Mouse (Mus musculus) gastrocnemius, postnatal 10 days (tissue): ENCODE measurements around the gene Rplp2. TPM values are rescaled to one million over a fixed set of nuclear protein-coding genes. Genes with fewer than 3 reads are reported as not detected.
"Not testable (repeated sequence)": the region's sequence is repeated elsewhere in the genome, so short reads cannot be mapped to it uniquely, and the experiment has no call there.

Experiments
- DNase-seq: peaks from one replicate; pipeline ENCODE4 v3.0.0; 2021; ENCODE audit warnings: mixed read lengths
- long read RNA-seq, 2 experiments: library from polyadenylated mRNA; stranded (forward); transcript quantifications; one replicate each; pipeline ENCODE4 v2.0.0; 2021
- total RNA-seq, 2 experiments: library from RNA; stranded (reverse); gene quantifications; 2 replicates each; pipeline ENCODE4 v1.2.3; 2021

Rplp2 gene
- total RNA-seq: 1,000 to 10,000 TPM in 1 of 2 experiments, 100 to 1,000 TPM in 1; 886 to 1,008 TPM
- long read RNA-seq, experiment 1, transcript Rplp2-202 (4 exons, 449 nt): minor isoform, 6 of 148 reads
- long read RNA-seq, experiment 1, transcript Rplp2-201 (5 exons, 964 nt): major isoform, 133 of 148 reads
- long read RNA-seq, experiment 1, partial matches to known transcripts: 1 of 148 reads
- long read RNA-seq, experiment 1, other reads (novel, unspliced or antisense): 7 of 148 reads
- long read RNA-seq, experiment 2, transcript Rplp2-201 (5 exons, 964 nt): major isoform, 90 of 101 reads
- long read RNA-seq, experiment 2, partial matches to known transcripts: 2 of 101 reads
- long read RNA-seq, experiment 2, other reads (novel, unspliced or antisense): 7 of 101 reads

DNA sequence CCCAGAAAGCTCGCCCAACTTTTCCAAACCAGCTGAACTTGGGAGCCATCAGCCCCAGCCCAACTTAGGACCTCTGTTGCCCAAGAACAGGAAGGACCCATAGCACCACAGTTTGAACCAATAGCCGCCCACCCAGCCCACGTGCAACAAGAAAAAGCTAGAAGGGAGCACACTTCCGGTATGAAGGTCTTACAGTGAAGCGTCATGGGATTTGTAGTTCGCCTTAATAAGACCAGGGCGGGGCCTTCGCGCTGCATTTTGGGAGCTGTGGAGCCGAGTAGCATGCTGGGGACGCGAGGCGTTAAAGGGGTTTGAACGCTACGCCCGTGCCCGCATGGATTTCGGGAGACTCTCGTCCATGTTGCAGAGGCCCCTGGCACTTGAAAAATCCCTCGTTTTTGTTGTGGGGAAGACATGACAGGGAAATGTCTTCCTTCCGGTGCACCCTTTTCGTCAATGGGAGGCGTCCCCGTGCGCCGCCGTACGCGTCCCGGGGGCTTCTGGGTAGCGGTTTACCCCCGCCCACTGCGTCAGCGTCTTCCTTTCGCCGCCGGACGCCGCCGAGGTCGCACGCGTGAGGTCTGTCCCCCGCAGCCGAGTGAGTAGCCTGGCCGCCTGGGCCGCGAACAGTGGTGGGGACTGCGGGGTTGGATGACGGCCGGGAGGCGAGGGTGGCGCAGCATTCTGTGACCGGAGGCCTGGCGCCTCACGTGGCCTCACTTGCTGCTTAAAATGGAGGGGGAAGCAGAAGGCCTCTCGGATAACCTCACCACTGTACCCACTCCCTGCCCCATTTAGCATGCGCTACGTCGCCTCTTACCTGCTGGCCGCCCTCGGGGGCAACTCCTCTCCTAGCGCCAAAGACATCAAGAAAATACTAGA, at the start of gene Rplp2:
Gene Rplp2, plus strand, starts transcription at position 261 of the 882 bp plus-strand sequence.
- DNase-seq: peak; percentile 93

DNA sequence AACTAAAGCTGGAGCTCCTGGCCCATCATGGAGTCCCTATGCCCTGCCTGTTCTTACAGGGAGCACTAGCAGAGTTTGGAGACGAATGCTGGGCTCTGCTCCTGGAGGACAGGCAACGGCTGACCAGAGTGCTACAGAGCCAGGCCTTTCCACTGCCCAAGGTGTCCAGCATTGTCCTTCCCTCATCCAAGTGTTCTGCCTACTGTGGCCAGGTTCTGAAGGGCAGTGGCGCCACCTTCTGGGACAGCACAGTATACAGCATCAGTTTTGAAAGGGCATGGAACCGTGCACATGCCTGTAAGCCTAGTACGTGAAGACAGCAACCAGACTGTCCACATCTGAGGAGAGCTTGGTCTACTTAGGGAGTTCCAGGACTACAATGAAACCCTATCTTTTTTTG, 43.9 kb upstream of the Rplp2 start:
- peak; percentile 60 for DNase-seq

DNA sequence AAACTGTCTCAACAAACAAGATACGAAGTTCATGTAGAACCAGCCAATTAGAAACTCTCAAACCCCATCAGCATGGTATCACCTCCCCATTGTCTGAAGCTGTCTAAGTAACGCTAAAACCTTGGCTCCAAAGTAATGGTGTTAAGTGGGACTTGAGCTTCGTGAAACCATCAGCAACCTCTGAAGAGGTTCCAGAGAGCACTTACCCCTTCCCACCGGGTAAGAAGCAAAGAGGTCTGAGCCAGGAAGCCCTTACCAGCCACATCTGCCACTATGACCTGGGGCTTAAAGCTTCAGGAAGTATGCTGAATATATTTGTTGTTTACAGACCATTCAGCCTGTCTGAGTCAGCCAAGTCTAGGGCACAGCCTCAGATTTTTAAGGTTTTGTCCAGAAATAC, 41.7 kb upstream of the Rplp2 start:
- no peak for DNase-seq

DNA sequence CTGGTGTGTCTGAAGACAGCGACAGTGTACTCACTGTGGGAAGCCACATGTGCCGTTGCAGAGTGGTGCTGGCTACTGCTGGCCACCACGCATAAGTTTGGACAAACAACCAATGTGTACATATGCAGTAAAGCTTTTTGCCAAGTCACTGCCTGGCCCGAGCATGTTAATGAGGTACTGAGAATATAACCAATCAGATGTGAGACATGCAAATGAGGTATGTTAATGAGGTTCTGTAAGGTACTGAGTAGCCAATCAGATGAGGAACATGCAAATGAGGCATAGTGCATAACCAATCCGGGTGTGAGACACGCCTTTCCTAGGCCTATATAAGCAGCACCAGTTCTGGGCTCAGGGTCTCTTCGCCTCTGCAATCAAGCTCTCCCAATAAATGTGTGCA, 39.5 kb upstream of the Rplp2 start:
- DNase-seq: not testable (repeated sequence)

DNA sequence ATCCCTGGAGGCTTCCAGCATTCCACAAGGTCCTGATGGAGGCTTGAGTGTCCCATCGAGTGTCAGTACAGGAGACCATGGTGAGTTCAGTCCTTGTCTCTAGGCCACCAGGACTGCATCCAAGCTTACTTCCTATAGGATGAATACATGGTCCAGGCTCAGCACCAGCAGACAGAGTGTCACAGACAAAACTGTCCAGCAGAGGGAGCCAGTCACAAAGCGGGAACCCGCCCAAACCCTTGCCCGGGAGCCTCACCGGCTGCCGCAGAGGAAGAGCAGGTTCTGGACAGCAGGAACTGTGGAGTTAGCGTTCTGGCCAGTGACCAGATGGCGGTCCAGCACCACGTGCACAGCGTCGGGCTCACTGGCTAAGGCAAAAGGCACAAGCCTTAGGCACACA, 38.3 kb upstream of the Rplp2 start:
- peak; percentile 88 for DNase-seq

DNA sequence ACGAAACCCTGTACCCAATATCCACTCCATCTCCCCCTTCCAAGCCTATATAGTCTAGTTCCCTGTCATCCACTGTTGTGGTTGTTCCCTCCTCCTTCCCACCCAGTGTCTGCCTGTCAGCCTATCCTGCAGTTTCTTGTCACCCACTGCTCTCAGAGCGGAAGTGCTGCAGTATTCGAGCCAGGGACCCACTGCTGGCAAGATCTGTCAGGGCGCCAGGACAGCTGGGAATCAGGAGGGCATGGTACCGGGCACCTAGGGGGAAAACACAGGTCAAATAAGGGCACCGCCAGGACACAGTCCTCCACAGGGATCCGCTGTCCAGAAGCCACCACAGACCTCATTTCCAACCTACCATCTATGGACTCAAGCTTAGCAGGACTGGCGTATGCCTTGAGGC, 36.5 kb upstream of the Rplp2 start:
- DNase-seq: no peak

DNA sequence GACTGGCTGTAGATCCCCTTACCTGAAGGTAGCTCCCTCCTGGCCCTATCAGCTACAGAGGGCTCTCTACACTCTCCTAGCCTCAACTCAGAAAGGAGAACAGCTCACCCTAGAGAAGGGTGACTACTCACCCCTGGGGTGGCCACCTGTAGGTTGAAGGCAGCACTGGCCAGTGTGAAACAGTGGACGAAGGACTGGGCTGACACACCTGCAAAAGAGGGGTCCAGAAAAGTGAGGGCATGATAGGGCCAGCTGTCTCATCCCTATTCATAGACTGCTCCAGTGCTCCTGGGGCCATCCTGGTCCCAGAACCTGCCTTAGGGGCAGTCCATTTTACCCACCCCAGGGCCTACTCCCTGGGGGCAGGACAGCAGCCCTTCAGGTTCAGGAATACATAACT, 35.5 kb upstream of the Rplp2 start:
- no peak for DNase-seq

DNA sequence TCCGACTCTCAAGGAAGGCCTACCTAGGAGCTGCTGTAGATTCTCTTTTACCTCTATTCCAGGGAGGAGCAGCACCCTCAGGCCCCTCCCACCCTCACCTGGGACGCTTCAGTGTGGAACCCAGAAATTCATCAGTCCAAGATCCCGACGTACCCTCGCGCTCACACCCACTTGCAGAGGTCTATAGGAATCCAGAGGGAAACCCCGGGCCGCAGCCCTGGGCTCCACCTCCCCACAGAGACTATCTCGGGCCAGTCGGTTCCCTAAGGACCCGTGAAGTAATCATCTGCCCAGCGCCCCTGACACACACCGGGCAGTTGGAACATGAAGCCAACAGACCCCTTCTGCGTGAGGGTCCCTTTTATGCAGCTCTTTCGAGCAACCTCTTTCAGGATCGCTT, 33.8 kb upstream of the Rplp2 start:
- DNase-seq: no peak

DNA sequence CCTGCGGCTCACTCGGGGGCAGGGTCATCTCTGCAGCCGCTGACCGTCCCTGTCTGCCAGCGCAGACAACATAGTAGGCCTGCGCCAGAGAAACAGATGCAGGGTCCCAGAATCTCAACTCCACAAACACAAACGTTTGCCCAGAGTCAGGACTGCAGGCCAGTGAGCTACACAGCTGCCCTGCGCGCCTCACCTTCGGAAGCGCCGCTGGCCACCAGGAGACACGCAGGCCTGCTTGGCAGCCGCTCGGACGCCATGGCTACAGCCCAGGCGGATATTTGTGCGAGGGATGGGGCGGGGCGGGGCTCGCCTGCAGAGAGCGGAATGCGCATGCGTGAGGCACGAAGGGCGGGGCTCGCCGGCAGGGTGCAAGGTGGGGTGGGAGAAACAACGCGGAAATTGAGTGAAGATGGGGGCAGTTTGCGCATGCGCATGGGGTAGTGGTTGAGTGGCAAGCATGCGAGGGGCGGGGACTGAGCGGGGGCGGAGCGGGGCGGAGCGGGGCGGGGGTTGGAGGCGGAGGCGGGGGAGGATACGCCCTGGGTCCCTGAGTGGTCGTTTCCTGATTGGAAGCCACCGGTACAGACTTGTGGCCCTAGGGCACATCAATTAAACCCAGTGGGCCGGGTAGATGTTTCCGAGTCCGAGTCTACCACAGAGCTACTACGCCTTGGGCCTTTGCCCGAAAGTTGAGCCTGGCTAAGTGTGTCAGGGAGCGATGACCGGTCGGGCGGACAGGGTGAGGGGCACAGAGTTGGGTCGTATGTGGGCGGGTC, 33.2 kb upstream of the Rplp2 start, which contains the start of gene Gatd1:
Gene Gatd1, minus strand, starts transcription at position 328 of the 776 bp plus-strand sequence.
- peak; percentile 100 for DNase-seq

DNA sequence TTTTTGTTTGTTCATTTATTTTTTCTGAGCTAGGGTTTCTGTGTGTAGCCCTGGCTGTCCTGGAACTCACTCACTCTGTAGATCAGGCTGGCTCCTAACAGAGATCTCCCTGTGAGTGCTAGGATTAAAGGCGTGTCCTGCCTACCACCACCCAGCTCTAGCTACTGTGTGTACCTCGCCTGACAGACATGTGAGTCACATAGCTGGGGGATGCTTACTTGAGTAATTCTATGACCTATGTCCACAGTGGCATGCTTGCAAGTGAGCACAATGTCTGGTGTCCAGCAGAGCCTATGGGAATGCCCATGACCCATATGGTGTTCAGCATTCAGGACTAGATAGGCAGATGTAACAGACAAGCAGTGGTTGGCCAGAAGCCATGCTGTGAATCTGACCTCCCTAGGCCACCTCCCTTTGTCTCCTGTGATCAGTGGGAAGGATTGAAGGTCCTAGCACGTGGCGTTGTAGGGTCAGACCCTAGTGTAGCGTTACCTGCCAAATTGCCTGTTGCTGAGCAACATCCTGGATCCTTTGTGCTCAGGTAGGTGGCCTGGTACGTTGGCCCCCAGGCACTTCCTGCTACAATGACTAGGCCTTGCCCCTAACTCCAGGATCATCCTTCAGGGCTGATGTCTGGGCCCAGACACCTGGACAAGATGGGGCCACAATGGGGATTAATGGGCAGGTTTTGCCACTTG, 30.9 kb upstream of the Rplp2 start:
- no peak for DNase-seq

DNA sequence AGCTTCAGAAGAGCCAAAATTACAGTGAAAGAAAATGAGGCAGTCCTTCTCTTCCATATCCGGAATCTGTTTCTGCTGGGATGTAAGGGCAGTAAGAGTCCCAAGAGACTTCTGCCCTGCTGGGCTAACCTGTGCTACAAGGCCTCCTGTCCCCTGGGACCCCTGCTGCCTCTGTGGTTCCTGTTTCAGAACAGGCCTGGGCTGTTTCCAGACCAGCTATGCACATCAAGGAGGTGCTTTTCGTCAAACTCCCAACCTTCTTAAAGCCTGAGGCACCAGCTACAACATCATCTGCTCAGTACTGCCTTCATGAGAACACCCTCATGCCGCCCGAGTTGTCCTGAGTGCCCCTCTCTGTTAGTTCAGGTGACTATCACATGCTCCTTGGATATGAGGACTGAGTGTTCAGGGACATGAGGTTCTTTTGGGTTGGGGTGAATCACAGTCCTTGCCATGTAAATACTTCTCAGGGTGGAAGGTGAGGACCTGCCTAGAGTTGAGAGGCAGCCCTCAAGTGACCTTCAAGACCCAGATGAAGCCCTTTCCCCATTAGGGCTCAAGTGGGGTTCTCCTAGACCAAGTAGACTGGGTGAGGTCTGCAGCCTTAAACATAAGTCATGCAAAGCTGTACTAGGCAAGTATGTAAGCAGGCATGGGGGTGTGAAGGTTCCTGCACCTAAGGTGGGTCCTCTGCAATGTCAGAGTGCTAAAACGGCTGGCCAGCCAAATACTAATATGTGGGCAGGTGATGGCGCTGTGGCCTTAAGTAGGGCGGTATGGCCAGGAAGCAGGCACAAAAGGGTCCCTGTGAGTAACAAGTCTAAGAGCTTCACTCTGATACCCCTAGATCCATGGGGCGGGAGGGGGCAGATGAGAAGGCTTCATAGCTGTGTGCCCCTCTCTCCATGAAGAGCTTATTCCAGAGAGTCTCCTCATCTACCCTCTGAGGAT, 29.2 kb upstream of the Rplp2 start:
- DNase-seq: no peak

DNA sequence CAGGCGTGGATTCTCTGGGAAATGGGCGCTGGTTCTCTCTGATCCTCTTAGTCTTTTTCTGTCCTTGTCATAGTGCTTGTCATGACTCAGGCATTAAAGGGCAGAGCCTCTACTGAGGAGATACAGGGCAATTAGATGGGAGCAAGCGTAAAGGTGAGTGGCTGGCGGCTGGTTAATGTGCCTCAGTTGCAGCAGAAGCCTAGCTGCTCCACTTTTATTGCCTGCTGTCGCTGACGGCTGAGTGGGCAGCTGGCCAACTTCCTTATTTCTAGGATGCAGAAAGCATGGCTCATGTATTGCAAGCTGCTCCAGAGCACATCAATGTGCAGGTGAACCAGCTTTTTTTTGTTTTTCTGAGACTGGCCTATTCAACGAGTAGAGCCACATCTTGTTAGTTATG, 28.2 kb upstream of the Rplp2 start:
- DNase-seq: no peak

DNA sequence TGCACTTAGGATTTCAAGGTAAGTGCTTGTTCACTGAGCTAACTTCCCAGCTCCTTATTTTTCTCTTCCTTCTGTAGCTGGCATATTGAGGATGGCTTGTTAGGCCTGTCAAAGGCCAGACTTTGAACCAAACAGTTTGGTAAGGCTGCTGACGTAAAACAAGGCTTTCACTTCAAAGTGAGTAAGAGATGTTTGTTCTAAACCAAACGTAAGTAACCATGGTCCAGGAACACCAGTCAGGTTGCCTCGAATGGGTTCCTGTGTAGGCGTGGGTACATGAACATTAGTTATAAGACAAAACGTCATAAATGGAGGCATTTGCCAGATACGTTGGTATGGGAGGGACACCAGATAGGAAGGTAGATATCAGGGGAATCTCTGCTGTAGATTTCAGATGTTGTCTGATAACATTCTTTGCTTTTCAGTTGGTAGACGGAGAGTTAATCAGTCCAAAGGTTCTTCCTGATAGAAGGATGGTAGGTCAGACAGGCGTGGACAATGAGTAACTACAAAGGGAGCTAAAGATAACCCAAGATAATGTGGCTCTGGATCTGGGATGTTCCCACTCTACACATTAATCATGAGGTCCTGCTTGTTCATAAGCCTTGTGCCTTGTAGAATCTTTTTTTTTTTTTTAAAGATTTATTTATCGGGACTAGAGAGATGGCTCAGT, 27.0 kb upstream of the Rplp2 start:
- no peak for DNase-seq

DNA sequence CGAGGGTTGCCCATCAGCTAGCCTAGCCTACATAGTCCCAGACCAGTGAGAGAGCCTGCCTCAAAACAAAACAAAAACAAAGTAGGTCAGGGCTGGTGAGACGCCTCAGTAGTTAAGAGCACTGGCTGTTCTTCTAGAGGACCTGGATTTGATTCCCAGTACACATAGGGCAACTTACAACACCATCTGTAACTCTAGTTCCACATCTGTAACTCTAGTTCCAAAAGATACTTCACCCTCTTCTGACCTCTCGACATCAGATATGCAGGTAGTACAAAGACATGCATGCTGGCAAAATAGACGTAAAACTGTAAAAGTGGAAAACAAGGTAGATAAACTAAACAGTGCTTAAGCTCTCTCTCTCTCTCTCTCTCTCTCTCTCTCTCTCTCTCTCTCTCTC, 23.4 kb upstream of the Rplp2 start:
- DNase-seq: no peak

DNA sequence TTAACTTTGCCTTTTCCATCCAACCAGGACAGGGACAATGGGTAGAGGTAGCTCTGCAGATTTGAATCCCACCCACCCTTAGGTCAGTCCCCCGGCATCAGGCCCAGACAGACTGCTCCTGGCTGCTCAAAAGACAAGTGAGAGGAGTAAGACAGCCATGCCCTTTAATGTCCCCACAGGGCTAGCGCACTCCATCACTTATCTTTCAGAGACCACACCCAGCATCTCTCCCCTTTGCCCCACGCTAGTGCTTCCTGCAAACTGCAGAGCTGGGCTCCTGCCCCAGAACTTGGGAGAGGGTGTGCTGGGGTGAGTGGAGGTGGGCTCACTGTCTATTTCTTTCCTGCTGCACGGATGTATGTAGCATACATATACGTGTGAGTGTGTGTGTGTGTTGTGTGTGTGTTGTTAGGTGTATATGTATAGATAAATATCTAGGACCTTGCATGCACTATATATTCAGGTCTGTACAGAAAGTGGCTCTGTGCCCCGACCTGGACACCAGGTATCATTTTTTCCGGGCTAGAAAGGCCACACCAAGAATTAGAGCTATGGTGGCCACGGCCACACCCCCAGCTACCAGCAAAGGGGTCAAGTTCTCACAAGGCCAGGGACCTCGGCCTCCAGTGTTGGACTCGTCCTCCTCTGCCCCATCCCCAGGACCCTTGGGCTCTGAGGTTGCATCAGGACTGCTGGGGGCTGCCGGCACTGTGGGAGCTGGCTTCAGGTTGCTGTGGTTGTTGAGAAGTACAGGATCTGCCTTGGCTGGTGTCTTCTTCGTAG, 20.0 kb upstream of the Rplp2 start:
- no peak for DNase-seq

DNA sequence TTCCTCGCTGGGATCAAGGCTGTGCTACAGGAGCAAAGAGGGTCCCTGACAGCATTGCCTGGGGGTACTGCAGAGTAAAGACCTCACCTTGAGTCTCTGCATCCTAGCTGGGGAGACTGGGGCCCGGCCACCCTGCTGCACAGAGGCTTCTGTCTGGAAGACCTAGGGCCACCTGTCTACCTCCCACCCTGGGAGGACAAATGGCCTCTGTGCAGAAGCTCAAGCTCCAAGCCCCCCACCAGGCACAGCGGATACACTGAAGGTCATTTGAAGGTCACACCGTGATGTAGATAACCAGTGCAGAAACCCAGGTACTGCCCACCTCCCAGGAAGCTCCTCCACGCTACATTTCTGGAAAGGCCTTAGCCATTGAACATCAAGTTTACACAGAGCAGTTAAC, 18.5 kb upstream of the Rplp2 start:
- DNase-seq: no peak

DNA sequence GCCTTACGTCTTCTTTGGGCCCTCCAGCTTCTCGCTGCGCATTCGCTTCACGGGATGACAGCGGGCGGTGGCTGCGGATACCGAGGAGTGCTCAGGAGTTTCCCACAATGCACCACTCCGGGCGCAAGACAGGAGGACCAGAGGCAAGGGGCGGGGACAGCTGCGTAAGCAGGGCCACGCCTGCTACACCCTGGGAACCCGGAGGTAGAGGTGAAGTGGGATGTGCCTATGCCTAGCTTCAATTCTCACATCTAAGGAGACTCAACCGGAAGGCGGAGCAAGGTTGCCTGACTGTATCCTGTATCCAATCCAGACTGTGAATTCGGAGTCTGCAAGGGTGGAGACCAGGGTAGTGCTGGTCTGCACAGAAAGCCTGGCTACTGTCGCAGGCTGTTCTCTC, 17.9 kb upstream of the Rplp2 start, which contains the start of gene Cend1:
Gene Cend1, minus strand, starts transcription at position 182 of the 400 bp plus-strand sequence.
- no peak for DNase-seq

DNA sequence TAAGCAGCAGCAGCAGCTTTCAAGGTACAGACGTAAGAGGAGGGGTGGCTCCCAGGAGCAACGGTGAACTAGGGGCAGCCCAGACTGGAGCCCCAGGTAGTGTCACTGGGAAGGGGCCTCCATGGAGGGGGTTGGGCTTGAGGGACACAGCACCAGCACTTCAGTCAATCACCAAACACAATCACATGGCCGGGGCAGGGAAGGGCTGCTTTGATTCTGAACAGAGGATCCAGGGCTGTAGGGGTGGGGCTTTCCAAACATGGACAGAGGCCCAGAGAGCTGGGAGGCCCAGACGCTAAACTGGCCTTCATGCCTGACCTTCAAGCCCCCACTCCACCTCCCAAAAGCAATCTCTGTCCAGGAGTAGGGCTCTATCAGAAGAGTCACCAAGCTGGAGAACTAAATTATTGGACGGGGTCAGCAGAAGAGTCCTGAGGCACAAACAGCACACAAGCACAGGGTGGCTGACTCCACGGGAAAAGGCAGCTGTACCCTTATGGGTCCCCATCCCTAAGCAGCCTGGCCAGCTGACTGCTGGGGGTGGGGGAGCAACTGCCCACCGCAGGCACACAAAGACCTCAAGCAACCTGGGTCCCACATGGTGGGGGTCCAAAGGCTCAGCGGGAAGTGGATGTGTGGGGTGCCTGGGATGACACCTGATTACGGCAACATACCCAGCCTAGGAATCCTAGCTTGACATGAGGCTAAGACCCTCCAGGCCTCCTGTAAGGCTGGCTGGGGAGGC, 17.2 kb upstream of the Rplp2 start:
- DNase-seq: no peak
